Mouse (Mus musculus): ENCODE results near the gene Axin1. TPM values are rescaled to one million over a fixed set of nuclear protein-coding genes. Genes with fewer than 3 reads are reported as not detected.
"Not testable (repeated sequence)": the region's sequence is repeated elsewhere in the genome, so short reads cannot be mapped to it uniquely, and the experiment has no call there.

Gene Axin1
- polyA plus RNA-seq, 1 experiment from 2014 or later, result 6.6 TPM

- Histone ChIP-seq H3K4me1 (ENCODE audit: control insufficient read depth, insufficient read depth, low read length) (no peaks in the 10 kb centered on the region), H3K9me3 (replicated peaks; ENCODE audit: control insufficient read depth, low read length) (no peaks in the 10 kb centered on the region), H3K27ac (ENCODE audit: low read length) (no peak overlapping the region), H3K4me3 (replicated peaks; ENCODE audit: low read length) (no peak overlapping the region), H3K36me3 (ENCODE audit: control insufficient read depth, insufficient read depth, low read length) (no peaks in the 10 kb centered on the region), H3K9ac (ENCODE audit: low read length) (no peak overlapping the region), H3K4me2 (ENCODE audit: low read depth, low read length) (no peak overlapping the region), H3K27me3 (ENCODE audit: control insufficient read depth, insufficient read depth, low read length) (no peaks in the 10 kb centered on the region)
- 86% methylated on average over 1 of the region's 1 CpGs for WGBS
- ATAC-seq (ENCODE audit: insufficient read depth, low FRiP score), result no peak
These were observed 24.2 kb downstream of the Axin1 start for GRCm38 (mm10) chr17:26162736-26163135.

GRCm38 (mm10) chr17:26168039-26168438, 29.6 kb downstream of the Axin1 start:
- no peaks in the 10 kb centered on the region for H3K9me3 ChIP-seq (replicated peaks; ENCODE audit: control insufficient read depth, low read length)
- H3K9ac ChIP-seq (ENCODE audit: low read length), result no peak overlapping the region
- WGBS, result 81% methylated on average over 2 of the region's 2 CpGs
- H3K27me3 ChIP-seq (ENCODE audit: control insufficient read depth, insufficient read depth, low read length), result no peaks in the 10 kb centered on the region
- no peaks in the 10 kb centered on the region for H3K36me3 ChIP-seq (ENCODE audit: control insufficient read depth, insufficient read depth, low read length)
- no peak overlapping the region for H3K4me2 ChIP-seq (ENCODE audit: low read depth, low read length)
- ATAC-seq (ENCODE audit: insufficient read depth, low FRiP score), result 0 out of 2 replicates have a peak, but pooled peaks have one; percentile 44
- H3K4me1 ChIP-seq (ENCODE audit: control insufficient read depth, insufficient read depth, low read length), result no peaks in the 10 kb centered on the region
- H3K4me3 ChIP-seq (replicated peaks; ENCODE audit: low read length), result no peak overlapping the region
- H3K27ac ChIP-seq (ENCODE audit: low read length), result no peak overlapping the region

- not testable (repeated sequence) for H3K36me3 ChIP-seq (ENCODE audit: control insufficient read depth, insufficient read depth, low read length); H3K4me3 ChIP-seq (replicated peaks; ENCODE audit: low read length); H3K27me3 ChIP-seq (ENCODE audit: control insufficient read depth, insufficient read depth, low read length); H3K9ac ChIP-seq (ENCODE audit: low read length); H3K4me1 ChIP-seq (ENCODE audit: control insufficient read depth, insufficient read depth, low read length); H3K4me2 ChIP-seq (ENCODE audit: low read depth, low read length); H3K27ac ChIP-seq (ENCODE audit: low read length); H3K9me3 ChIP-seq (replicated peaks; ENCODE audit: control insufficient read depth, low read length); ATAC-seq (ENCODE audit: insufficient read depth, low FRiP score)
- 81% methylated on average over 2 of the region's 2 CpGs for WGBS
These were observed 36.8 kb downstream of the Axin1 start for GRCm38 (mm10) chr17:26175248-26175647.

- no peaks in the 10 kb centered on the region for H3K9me3 ChIP-seq (replicated peaks; ENCODE audit: control insufficient read depth, low read length)
- H3K36me3 ChIP-seq (ENCODE audit: control insufficient read depth, insufficient read depth, low read length), result peaks cover 6% of the 10 kb centered on the region; the same call in 1 of the 2 replicates
- H3K4me1 ChIP-seq (ENCODE audit: control insufficient read depth, insufficient read depth, low read length), result no peaks in the 10 kb centered on the region
- ATAC-seq (ENCODE audit: insufficient read depth, low FRiP score), result no peak
- H3K9ac ChIP-seq (ENCODE audit: low read length), result no peak overlapping the region
- H3K27ac ChIP-seq (ENCODE audit: low read length), result no peak overlapping the region
- no peak overlapping the region for H3K4me3 ChIP-seq (replicated peaks; ENCODE audit: low read length)
- H3K27me3 ChIP-seq (ENCODE audit: control insufficient read depth, insufficient read depth, low read length), result no peaks in the 10 kb centered on the region
- H3K4me2 ChIP-seq (ENCODE audit: low read depth, low read length), result no peak overlapping the region
These were observed 40.1 kb downstream of the Axin1 start for GRCm38 (mm10) chr17:26178611-26179010.

GRCm38 (mm10) chr17:26181179-26181578, 42.7 kb downstream of the Axin1 start:
- Histone ChIP-seq H3K36me3 (ENCODE audit: control insufficient read depth, insufficient read depth, low read length) (0 out of 2 replicates have a peak, but pooled peaks cover 3% of the 10 kb centered on the region), H3K27me3 (ENCODE audit: control insufficient read depth, insufficient read depth, low read length) (no peaks in the 10 kb centered on the region), H3K27ac (ENCODE audit: low read length) (no peak overlapping the region), H3K4me3 (replicated peaks; ENCODE audit: low read length) (no peak overlapping the region), H3K9me3 (replicated peaks; ENCODE audit: control insufficient read depth, low read length) (no peaks in the 10 kb centered on the region), H3K4me1 (ENCODE audit: control insufficient read depth, insufficient read depth, low read length) (no peaks in the 10 kb centered on the region), H3K9ac (ENCODE audit: low read length) (no peak overlapping the region), H3K4me2 (ENCODE audit: low read depth, low read length) (no peak overlapping the region)
- no peak for ATAC-seq (ENCODE audit: insufficient read depth, low FRiP score)
- 88% methylated on average over 3 of the region's 3 CpGs for WGBS

GRCm38 (mm10) chr17:26187592-26187991, 49.1 kb downstream of the Axin1 start:
- Histone ChIP-seq H3K9ac (ENCODE audit: low read length) (no peak overlapping the region), H3K9me3 (replicated peaks; ENCODE audit: control insufficient read depth, low read length) (no peaks in the 10 kb centered on the region), H3K4me1 (ENCODE audit: control insufficient read depth, insufficient read depth, low read length) (no peaks in the 10 kb centered on the region), H3K27ac (ENCODE audit: low read length) (no peak overlapping the region), H3K4me2 (ENCODE audit: low read depth, low read length) (no peak overlapping the region), H3K36me3 (ENCODE audit: control insufficient read depth, insufficient read depth, low read length) (peaks cover 13% of the 10 kb centered on the region; the same call in 1 of the 2 replicates), H3K27me3 (ENCODE audit: control insufficient read depth, insufficient read depth, low read length) (no peaks in the 10 kb centered on the region), H3K4me3 (replicated peaks; ENCODE audit: low read length) (no peak overlapping the region)
- 95% methylated on average over 5 of the region's 5 CpGs for WGBS
- no peak for ATAC-seq (ENCODE audit: insufficient read depth, low FRiP score)

- H3K36me3 ChIP-seq (ENCODE audit: control insufficient read depth, insufficient read depth, low read length), result peaks cover 14% of the 10 kb centered on the region; the same call in 1 of the 2 replicates
- WGBS, result 94% methylated on average over 11 of the region's 11 CpGs
- no peaks in the 10 kb centered on the region for H3K9me3 ChIP-seq (replicated peaks; ENCODE audit: control insufficient read depth, low read length)
- H3K4me3 ChIP-seq (replicated peaks; ENCODE audit: low read length), result no peak overlapping the region
- H3K27ac ChIP-seq (ENCODE audit: low read length), result no peak overlapping the region
- ATAC-seq (ENCODE audit: insufficient read depth, low FRiP score), result no peak
- H3K4me1 ChIP-seq (ENCODE audit: control insufficient read depth, insufficient read depth, low read length), result no peaks in the 10 kb centered on the region
- no peaks in the 10 kb centered on the region for H3K27me3 ChIP-seq (ENCODE audit: control insufficient read depth, insufficient read depth, low read length)
- no peak overlapping the region for H3K4me2 ChIP-seq (ENCODE audit: low read depth, low read length)
- H3K9ac ChIP-seq (ENCODE audit: low read length), result no peak overlapping the region
These were observed 49.8 kb downstream of the Axin1 start for GRCm38 (mm10) chr17:26188091-26188805.

- peaks cover 30% of the 10 kb centered on the region; the same call in 1 of the 2 replicates for H3K36me3 ChIP-seq (ENCODE audit: control insufficient read depth, insufficient read depth, low read length)
- not testable (repeated sequence) for H3K9ac ChIP-seq (ENCODE audit: low read length); H3K27ac ChIP-seq (ENCODE audit: low read length); H3K4me1 ChIP-seq (ENCODE audit: control insufficient read depth, insufficient read depth, low read length); ATAC-seq (ENCODE audit: insufficient read depth, low FRiP score); H3K4me3 ChIP-seq (replicated peaks; ENCODE audit: low read length); H3K27me3 ChIP-seq (ENCODE audit: control insufficient read depth, insufficient read depth, low read length); H3K9me3 ChIP-seq (replicated peaks; ENCODE audit: control insufficient read depth, low read length); H3K4me2 ChIP-seq (ENCODE audit: low read depth, low read length)
- WGBS, result 87% methylated on average over 7 of the region's 7 CpGs
These were observed 53.0 kb downstream of the Axin1 start for GRCm38 (mm10) chr17:26191486-26191885.

- H3K27ac ChIP-seq (ENCODE audit: low read length), result no peak overlapping the region
- 96% methylated on average over 15 of the region's 15 CpGs for WGBS
- H3K4me2 ChIP-seq (ENCODE audit: low read depth, low read length), result no peak overlapping the region
- no peaks in the 10 kb centered on the region for H3K9me3 ChIP-seq (replicated peaks; ENCODE audit: control insufficient read depth, low read length)
- H3K9ac ChIP-seq (ENCODE audit: low read length), result no peak overlapping the region
- no peak overlapping the region for H3K4me3 ChIP-seq (replicated peaks; ENCODE audit: low read length)
- H3K36me3 ChIP-seq (ENCODE audit: control insufficient read depth, insufficient read depth, low read length), result peaks cover 40% of the 10 kb centered on the region
- H3K4me1 ChIP-seq (ENCODE audit: control insufficient read depth, insufficient read depth, low read length), result no peaks in the 10 kb centered on the region
- H3K27me3 ChIP-seq (ENCODE audit: control insufficient read depth, insufficient read depth, low read length), result no peaks in the 10 kb centered on the region
- ATAC-seq (ENCODE audit: insufficient read depth, low FRiP score), result no peak
These were observed 54.1 kb downstream of the Axin1 start for GRCm38 (mm10) chr17:26192481-26193190.

All from stomach, embryonic 16.5 days (tissue).